Mouse (Mus musculus) left cerebral cortex, adult 9 months (tissue): Measurements from ENCODE around the gene C730034F03Rik.

Source experiments
- DNase-seq, 2 experiments: peaks; one replicate each; pipeline ENCODE4 v3.0.0; 2022; ENCODE audit warnings: low spot score in 2 of 2

The C730034F03Rik gene

GRCm38 (mm10) chr15:89431806-89432205 is 2.4 kb downstream of the C730034F03Rik start:
- DNase-seq: no peak

- no peak for DNase-seq
These were observed 3.6 kb downstream of the C730034F03Rik start for GRCm38 (mm10) chr15:89432946-89433345.

DNA sequence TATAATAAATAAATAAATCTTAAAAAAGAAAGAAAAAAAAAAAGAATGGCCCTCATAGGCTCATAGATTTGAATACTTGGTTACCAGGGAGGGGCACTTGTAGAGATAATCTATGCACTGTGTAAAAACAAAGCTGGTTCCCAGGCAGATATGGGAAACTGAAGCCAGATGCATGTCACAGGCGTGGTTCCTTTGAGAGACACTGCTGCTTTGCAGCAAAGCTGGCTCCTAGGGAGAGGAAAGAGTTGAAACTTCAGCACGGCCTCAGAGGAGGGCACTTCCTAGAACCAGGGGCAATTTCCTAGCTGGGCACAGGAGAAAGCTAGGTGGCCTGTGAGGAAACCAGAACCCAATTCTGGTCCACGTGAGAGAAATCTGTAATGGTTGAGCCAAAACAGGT is 4.7 kb downstream of the C730034F03Rik start:
- DNase-seq: no peak

DNA sequence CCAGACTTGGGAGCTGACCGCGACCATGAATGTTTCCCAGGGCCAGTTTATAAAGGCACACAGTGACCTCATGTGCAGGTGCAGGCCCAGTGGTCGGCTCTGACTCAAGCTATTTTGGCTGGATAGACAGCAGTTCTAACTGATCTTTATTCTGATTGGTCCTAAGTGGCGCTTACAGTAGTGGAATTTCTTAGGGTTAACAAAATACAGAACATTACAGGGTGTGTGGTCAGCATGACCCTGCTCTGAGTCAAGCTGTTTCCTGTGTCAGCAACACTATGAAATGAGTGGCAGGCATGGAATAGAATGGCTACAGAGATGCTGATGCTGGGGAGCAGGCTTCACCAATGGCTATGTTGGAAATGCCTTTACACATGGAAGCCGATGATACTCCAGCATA is 6.5 kb downstream of the C730034F03Rik start:
- DNase-seq: no peak

GRCm38 (mm10) chr15:89442486-89443070 is 13.2 kb downstream of the C730034F03Rik start:
- DNase-seq: no peak

DNA sequence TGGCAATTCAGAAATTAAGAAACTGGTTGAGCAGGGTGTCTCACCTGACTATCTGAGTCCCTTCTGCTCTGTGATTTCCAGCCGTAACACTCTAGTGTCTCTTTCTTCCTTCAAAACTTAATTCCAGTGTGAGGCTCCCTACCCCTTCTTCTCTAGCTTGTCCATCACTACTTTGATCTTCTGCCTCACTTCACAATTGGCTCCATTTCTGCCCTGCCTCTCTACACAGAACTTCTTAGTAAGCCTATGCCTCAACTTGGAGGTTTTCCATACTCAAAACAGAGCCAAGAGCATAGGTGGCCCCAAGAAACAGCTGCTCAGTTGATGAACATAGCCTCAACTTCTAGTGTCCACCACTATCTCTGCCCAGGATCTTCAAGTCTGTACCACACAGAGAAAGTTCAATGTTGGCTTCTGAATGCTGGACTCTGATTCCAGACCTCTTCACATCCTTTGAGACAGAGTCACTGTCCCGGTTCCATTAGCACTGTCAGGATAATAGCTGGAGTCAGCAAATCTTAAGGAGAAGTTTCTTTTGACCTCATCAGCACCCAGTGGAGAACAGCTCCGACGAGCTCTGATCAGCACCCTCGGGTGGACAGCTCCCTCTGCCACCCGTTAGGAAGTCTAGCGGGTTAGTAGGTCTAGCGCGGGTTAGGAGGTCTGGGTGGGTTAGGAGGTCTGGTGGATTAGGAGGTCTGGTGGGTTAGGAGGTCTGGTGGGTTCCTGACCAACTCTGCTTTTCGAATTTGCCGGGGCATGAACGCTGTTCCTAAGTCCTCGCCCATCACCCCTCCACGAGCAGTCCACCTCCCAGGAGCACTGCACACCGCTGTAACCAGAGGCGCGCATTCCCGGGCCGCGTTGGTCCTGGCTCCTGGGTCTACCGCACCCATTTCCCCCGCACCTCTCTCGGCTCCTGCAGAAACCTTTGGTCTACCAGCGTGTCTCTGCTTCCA is 23.8 kb downstream of the C730034F03Rik start:
- DNase-seq: no peak

GRCm38 (mm10) chr15:89453865-89454478 is 24.6 kb downstream of the C730034F03Rik start, which contains the start of gene Mapk8ip2:
Gene Mapk8ip2 (plus strand): TSS chr15:89453913.
- no peak for DNase-seq

DNA sequence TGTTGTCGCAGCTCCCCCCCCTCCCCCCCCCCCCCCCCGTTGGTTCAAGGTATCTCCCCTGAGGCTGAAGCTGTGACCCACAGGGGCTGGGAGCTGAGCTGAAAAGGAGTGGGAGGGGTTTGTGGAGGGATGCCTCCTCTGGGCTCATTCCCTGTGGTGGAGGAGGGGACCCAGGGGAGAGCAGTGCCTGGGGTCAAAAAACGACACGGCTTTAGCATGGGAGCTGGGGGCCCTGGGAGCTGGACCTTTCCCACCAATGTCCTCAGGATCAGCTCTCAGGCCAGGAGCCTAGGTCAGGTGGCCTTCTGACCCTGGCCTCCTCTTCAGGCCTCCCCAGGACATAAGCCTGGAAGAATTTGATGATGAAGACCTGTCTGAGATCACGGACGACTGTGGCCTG is 25.5 kb downstream of the C730034F03Rik start:
- DNase-seq: no peak

- no peak for DNase-seq
These were observed 26.3 kb downstream of the C730034F03Rik start for GRCm38 (mm10) chr15:89455642-89456041.

- no peak for DNase-seq
These were observed 29.6 kb downstream of the C730034F03Rik start for GRCm38 (mm10) chr15:89458942-89459341.

DNA sequence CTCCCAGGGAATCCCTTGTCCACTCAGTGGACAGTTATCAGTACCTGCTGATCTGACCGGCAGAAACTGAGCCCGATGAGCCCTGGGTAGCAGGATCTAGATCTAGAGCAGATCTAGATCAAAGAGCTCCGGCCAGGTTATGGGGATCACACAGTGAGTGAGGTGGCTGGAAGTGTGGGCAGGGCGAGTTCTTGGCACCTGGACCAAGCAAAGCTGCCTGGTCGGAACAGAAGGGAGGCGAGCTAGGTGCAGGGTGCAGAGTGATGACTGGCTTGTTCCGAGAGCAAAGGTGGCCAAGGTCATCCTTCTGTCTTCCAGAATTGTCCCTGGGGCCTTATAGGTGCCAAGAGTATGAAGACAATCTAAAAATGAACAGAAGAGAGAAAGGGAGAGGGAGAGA is 30.4 kb downstream of the C730034F03Rik start:
- no peak for DNase-seq

DNA sequence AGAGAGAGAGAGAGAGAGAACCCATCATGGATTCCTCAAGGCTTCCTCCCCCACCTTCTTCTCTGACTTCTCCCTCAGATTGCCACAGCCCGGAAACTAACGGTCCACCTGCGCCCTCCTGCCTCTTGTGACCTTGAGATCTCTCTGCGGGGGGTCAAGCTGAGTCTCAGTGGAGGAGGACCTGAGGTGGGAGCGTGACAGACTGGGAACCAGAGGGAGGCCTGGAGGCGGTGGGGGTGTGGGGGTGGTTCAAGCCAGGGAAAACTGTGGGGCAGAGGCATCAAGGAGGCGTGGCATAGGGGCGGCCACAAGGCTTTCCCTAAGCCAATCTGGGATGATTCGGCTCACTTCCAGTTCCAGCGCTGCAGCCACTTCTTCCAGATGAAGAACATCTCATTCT is 30.9 kb downstream of the C730034F03Rik start:
- no peak for DNase-seq

DNA sequence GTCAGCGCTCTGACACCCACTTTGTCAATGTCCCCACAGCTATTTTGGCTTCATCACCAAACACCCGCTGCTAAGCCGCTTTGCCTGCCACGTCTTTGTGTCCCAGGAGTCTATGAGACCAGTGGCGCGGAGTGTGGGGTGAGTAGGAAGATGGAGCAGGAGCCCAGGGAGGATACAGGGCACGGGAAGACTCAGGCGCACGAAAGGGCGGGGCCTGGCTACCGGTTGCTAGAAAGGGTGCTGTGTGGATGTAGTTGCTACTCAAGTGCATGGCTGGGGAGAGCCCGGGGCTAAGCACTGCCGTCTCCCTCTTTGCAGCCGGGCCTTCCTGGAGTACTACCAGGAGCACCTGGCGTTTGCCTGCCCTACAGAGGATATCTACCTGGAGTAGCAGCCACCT is 31.9 kb downstream of the C730034F03Rik start:
- no peak for DNase-seq

- DNase-seq: no peak
These were observed 32.8 kb downstream of the C730034F03Rik start for GRCm38 (mm10) chr15:89462176-89462575.

DNA sequence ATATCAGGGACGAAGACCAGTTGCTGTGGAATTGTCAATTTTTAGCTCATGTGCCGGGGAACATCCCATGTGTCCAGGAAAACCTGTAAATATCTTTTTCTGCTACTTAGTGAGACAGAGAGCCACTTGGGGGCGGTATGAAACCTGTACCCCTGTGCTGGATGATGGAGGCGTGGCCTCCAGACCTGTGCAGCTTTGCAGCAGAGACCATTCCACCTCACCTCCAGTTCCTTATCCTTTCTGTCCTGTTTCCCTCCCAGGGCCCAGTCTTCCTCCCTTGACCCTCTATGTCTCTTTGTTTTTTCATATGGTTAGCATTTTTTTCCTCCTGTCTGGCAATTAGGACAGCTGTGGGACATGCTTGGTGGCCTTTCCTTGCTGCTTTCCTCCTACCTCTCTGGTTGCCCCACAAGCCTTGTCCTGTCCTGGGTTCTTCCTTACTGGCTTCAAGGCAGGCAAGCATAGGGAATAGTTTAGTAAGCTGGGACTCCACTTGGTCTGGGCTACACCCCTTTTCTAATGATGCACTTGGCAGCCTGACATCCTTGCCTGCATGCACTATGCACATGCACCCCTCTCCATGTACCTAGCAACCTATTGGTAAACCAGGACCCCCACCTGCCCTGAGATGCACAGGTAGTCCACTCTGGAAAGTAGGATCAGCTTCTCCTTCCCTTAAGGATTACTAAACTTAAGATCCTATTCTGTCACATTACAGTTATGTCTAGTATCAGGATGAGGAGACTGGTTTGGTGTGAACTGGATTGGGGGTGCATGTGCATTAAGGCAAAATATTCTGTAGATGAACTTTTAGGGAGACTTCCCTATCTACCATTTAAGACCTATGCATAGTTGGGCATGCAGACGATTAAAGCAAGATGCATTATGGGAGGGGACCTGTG is 34.2 kb downstream of the C730034F03Rik start:
- DNase-seq: no peak

GRCm38 (mm10) chr15:89465052-89465451 is 35.7 kb downstream of the C730034F03Rik start:
- DNase-seq: no peak

- no peak for DNase-seq
These were observed 39.2 kb downstream of the C730034F03Rik start for GRCm38 (mm10) chr15:89468577-89468976.

- DNase-seq: no peak
These were observed 42.1 kb downstream of the C730034F03Rik start for GRCm38 (mm10) chr15:89471476-89471875.

- DNase-seq: no peak
These were observed 44.0 kb downstream of the C730034F03Rik start for GRCm38 (mm10) chr15:89473370-89473769.

DNA sequence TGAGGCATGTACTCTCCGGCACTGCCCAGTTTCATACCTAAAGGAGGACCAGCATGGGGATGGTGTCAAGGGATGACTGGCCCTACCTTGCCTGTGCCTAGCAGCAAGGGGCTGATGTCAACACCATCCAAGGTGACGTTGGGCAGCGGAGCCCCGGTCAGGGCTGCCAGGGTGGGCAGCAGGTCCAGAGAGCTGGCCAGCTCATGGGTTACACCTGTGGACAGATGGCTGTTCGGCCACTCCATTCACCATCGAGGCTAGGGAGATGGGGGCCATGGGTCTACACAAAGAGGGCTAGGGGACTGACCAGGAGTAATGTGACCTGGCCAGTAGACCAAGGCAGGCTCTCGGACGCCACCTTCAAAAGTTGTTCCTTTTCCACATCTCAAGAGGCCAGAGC is 44.5 kb downstream of the C730034F03Rik start:
- DNase-seq: no peak

- DNase-seq: no peak
These were observed 45.4 kb downstream of the C730034F03Rik start for GRCm38 (mm10) chr15:89474596-89475292.
